Mouse (Mus musculus): ENCODE measurements around the gene Vps29.

DNA sequence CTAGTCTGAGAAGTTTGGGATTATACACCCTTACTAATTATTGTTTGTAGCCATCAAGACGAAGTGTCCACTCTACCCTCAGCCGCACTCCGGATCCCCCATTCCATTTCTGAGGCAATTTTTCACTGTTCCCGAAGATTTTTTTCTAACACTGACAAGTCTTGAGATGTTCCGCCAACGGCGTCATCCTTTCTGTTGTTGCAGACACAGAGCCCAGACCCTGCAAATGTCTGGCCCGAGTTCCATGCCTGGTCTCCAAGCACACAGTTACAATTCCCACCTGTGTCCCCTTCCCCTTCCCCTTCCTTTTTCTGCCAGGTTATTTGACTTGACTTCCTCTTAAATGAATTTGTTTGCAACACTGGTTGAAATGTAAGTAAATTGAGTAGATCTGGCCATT, 45.7 kb downstream of the Vps29 start:
- TF ChIP-seq EP300 (IDR thresholded peaks at IDR 0.05; ENCODE audit: low read depth) (no peak), CTCF (IDR thresholded peaks at IDR 0.05; ENCODE audit: low read depth) (no peak)
